Comparison of ENCODE assay signal across 8 mouse cellular contexts in the genomic region with DNA sequence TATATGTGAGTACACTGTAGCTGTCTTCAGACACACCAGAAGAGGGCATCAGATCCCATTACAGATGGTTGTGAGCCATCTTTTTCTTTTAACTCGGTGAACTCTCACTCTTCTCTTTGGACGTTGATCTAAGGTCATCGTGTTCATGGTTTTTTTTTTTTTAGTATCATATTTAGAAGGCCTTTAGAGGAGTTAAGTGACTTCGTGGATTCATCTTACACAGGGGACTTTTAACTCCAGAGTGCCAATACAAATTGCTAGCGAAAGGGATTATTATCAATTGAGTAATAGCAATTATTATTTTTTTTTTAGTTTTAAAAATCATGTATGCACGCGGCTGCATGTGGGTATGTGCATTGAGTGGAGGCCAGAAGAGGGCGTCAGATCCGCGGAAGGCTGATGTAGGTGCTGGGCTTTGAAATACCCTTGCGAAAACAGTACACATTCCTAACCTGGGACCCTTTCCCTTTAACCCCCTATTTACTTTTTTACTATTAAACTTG. TPM values are rescaled to one million over a fixed set of nuclear protein-coding genes. Genes with fewer than 3 reads are reported as not detected.
DNase-seq lines count a peak whose midpoint lies in the region; ATAC-seq and TF ChIP-seq lines count a peak whose summit lies in the region.

No protein-coding gene starts in this region.

- no peak overlapping the region for H3ac ChIP-seq in myocyte (ENCODE audit: control insufficient read depth, insufficient read length)

- H3K9ac ChIP-seq in heart, adult 2 months (ENCODE audit: low read depth, low read length) = no peak overlapping the region
- H3K9ac ChIP-seq in ES-Bruce4 (ENCODE audit: low read depth, poor library complexity, severe bottlenecking) = peak overlapping the region; percentile 80
- peak overlapping the region; percentile 73 for H3K9ac ChIP-seq in embryonic facial prominence, embryonic 14.5 days (ENCODE audit: low read depth, low read length)
- H3K9ac ChIP-seq in hindbrain, embryonic 14.5 days = peak overlapping the region; percentile 75
- peak overlapping the region; percentile 62 for H3K9ac ChIP-seq in liver, embryonic 12.5 days

- no peaks in the 10 kb centered on the region for H3K27me3 ChIP-seq in heart, adult 2 months (ENCODE audit: control insufficient read depth, insufficient read depth, low read length)
- no peaks in the 10 kb centered on the region for H3K27me3 ChIP-seq in ES-Bruce4 (ENCODE audit: control insufficient read depth, insufficient read depth, low read length, poor library complexity, severe bottlenecking)
- no peaks in the 10 kb centered on the region for H3K27me3 ChIP-seq in embryonic facial prominence, embryonic 14.5 days (replicated peaks; ENCODE audit: control insufficient read depth, insufficient read depth, low read length)
- H3K27me3 ChIP-seq in hindbrain, embryonic 14.5 days (ENCODE audit: control insufficient read depth, insufficient read depth, low read length) = no peaks in the 10 kb centered on the region
- no peaks in the 10 kb centered on the region for H3K27me3 ChIP-seq in liver, embryonic 12.5 days (replicated peaks)
- no peaks in the 10 kb centered on the region for H3K27me3 ChIP-seq in myocyte (ENCODE audit: control insufficient read depth, insufficient read depth, insufficient read length)

- peak; percentile 87 for ATAC-seq in embryonic facial prominence, embryonic 14.5 days (ENCODE audit: low read depth)
- peak; percentile 84 for ATAC-seq in hindbrain, embryonic 14.5 days (ENCODE audit: low FRiP score)
- peak; percentile 81 for ATAC-seq in liver, embryonic 12.5 days

- peaks cover 1% of the 10 kb centered on the region; the same call in 1 of the 2 replicates for H3K4me1 ChIP-seq in heart, adult 2 months (ENCODE audit: control insufficient read depth, insufficient read depth, low read length)
- H3K4me1 ChIP-seq in ES-Bruce4 (ENCODE audit: control insufficient read depth, insufficient read depth, low read length) = no peaks in the 10 kb centered on the region
- peaks cover 23% of the 10 kb centered on the region for H3K4me1 ChIP-seq in embryonic facial prominence, embryonic 14.5 days (ENCODE audit: control insufficient read depth, insufficient read depth, low read length)
- H3K4me1 ChIP-seq in hindbrain, embryonic 14.5 days (replicated peaks; ENCODE audit: control insufficient read depth, insufficient read depth, low read length) = peaks cover 9% of the 10 kb centered on the region
- H3K4me1 ChIP-seq in liver, embryonic 12.5 days = peaks cover 21% of the 10 kb centered on the region

- intact Hi-C loops in heart, adult 2 months (cut with DNase I) = loop anchor here (5.0 kb wide), 2 partner anchors 69 to 411 kb away; no protein-coding TSS in a partner anchor

- TF ChIP-seq EP300 in heart, adult 2 months (IDR thresholded peaks at IDR 0.05; ENCODE audit: insufficient read depth, low read depth, low read length) = no peak
- TF ChIP-seq EP300 in ES-Bruce4 (IDR thresholded peaks at IDR 0.05; ENCODE audit: insufficient read depth, low read depth, low read length) = no peak

- TF ChIP-seq POLR2A in heart, adult 2 months (IDR thresholded peaks at IDR 0.05; ENCODE audit: insufficient read depth, low read depth, low read length) = no peak
- TF ChIP-seq POLR2A in ES-Bruce4 (IDR thresholded peaks at IDR 0.05; ENCODE audit: insufficient read depth, low read length) (no peak), myocyte (IDR thresholded peaks at IDR 0.05; ENCODE audit: insufficient read length, low read depth) (no peak)

- under 1% methylated on average over 11 of the region's 11 CpGs for WGBS in heart, adult 2 months
- WGBS in embryonic facial prominence, embryonic 14.5 days = 2% methylated on average over 11 of the region's 11 CpGs
- WGBS in hindbrain, embryonic 14.5 days = 2% methylated on average over 11 of the region's 11 CpGs
- WGBS in liver, embryonic 12.5 days (ENCODE audit: insufficient replicate concordance) = 3% methylated on average over 11 of the region's 11 CpGs

- peak; percentile 66 for TF ChIP-seq CTCF in heart, adult 2 months (IDR thresholded peaks at IDR 0.05)
- TF ChIP-seq CTCF in ES-Bruce4 (IDR thresholded peaks at IDR 0.05; ENCODE audit: low read depth, low read length) = peak; percentile 59

- H3K27ac ChIP-seq in heart, adult 2 months = peak overlapping the region; percentile 70
- peak overlapping the region; percentile 58 for H3K27ac ChIP-seq in ES-Bruce4 (ENCODE audit: insufficient read depth, low read length)
- peak overlapping the region; percentile 94 for H3K27ac ChIP-seq in embryonic facial prominence, embryonic 14.5 days (replicated peaks; ENCODE audit: low read depth, low read length)
- H3K27ac ChIP-seq in hindbrain, embryonic 14.5 days = peak overlapping the region; percentile 88
- H3K27ac ChIP-seq in liver, embryonic 12.5 days = peak overlapping the region; percentile 86

- H3K36me3 ChIP-seq in heart, adult 2 months (ENCODE audit: control insufficient read depth, insufficient read depth, low read length) = no peaks in the 10 kb centered on the region
- H3K36me3 ChIP-seq in ES-Bruce4 (ENCODE audit: control insufficient read depth, insufficient read depth, low read length, poor library complexity, severe bottlenecking) (peaks cover 6% of the 10 kb centered on the region), myocyte (ENCODE audit: control insufficient read depth, insufficient read depth) (peaks cover 6% of the 10 kb centered on the region)
- 0 out of 2 replicates have a peak, but pooled peaks cover 7% of the 10 kb centered on the region for H3K36me3 ChIP-seq in embryonic facial prominence, embryonic 14.5 days (ENCODE audit: control insufficient read depth, insufficient read depth, low read length)
- no peaks in the 10 kb centered on the region for H3K36me3 ChIP-seq in hindbrain, embryonic 14.5 days (replicated peaks; ENCODE audit: control insufficient read depth, insufficient read depth)
- H3K36me3 ChIP-seq in liver, embryonic 12.5 days = peaks cover 12% of the 10 kb centered on the region

- no peaks in the 10 kb centered on the region for H3K9me3 ChIP-seq in ES-Bruce4 (replicated peaks; ENCODE audit: control insufficient read depth, insufficient read depth, low read length, poor library complexity, severe bottlenecking)
- H3K9me3 ChIP-seq in embryonic facial prominence, embryonic 14.5 days (ENCODE audit: control insufficient read depth, low read length) = no peaks in the 10 kb centered on the region
- H3K9me3 ChIP-seq in hindbrain, embryonic 14.5 days (ENCODE audit: control insufficient read depth, low read length) = no peaks in the 10 kb centered on the region
- H3K9me3 ChIP-seq in liver, embryonic 12.5 days (replicated peaks) = no peaks in the 10 kb centered on the region

- H3K4me3 ChIP-seq in heart, adult 2 months = peak overlapping the region; percentile 56
- H3K4me3 ChIP-seq in ES-Bruce4 (ENCODE audit: low read depth, low read length) = peak overlapping the region; percentile 48
- H3K4me3 ChIP-seq in embryonic facial prominence, embryonic 14.5 days (ENCODE audit: low read depth, low read length) = peak overlapping the region; percentile 59
- peak overlapping the region; percentile 52 for H3K4me3 ChIP-seq in hindbrain, embryonic 14.5 days (replicated peaks; ENCODE audit: low read length)
- H3K4me3 ChIP-seq in liver, embryonic 12.5 days = peak overlapping the region; percentile 66
- H3K4me3 ChIP-seq in myocyte = peak overlapping the region; percentile 47

- H3K4me2 ChIP-seq in embryonic facial prominence, embryonic 14.5 days (ENCODE audit: low read depth, low read length) = peak overlapping the region; percentile 57
- peak overlapping the region; percentile 67 for H3K4me2 ChIP-seq in hindbrain, embryonic 14.5 days (replicated peaks)
- H3K4me2 ChIP-seq in liver, embryonic 12.5 days = peak overlapping the region; percentile 76
- H3K4me2 ChIP-seq in myocyte (ENCODE audit: low read depth) = peak overlapping the region; percentile 68

- H3K79me2 ChIP-seq in heart, adult 2 months (replicated peaks; ENCODE audit: control insufficient read depth, insufficient read depth, low read length) = no peaks in the 10 kb centered on the region
- peaks cover 7% of the 10 kb centered on the region for H3K79me2 ChIP-seq in myocyte (ENCODE audit: control insufficient read depth, insufficient read depth)

- peak; percentile 31 to 40 for DNase-seq in heart, adult 2 months
- DNase-seq in heart, adult 9 months (ENCODE audit: low spot score in 2 of 2) = no peak
- no peak for DNase-seq in embryonic facial prominence, embryonic 14.5 days (ENCODE audit: low spot score)
- DNase-seq in hindbrain, embryonic 14.5 days (ENCODE audit: low spot score) = no peak
- no peak for DNase-seq in T-cell, adult 2 months (ENCODE audit: low spot score)

TF ChIP-seq in myocyte, 11 proteins besides CTCF, POLR2A, EP300 and RAD21 (continues in another document):
- no peak for TF ChIP-seq TCF12 (IDR thresholded peaks at IDR 0.05; ENCODE audit: insufficient read depth, poor library complexity, severe bottlenecking)

RNA-seq across cellular contexts. Expression of a gene that starts 0.5 kb away (rescaled TPM):
- 10 to 100 TPM; 14.1 to 16.2 TPM for total RNA-seq in heart, adult 2 months (2021)
- polyA plus RNA-seq in heart, adult 2 months (2012; rRNA removed) = 3.6 and 7.8 TPM in 2 replicates
- polyA plus RNA-seq in ES-Bruce4 (2011; ENCODE audit: insufficient read depth, insufficient read length, low read depth, missing spikeins) (83.6 and 87.5 TPM in 2 replicates), myocyte (2012; fragmentation: generic; extraction: Trizol) (23.5 TPM)
- 31.2 and 39.6 TPM in 2 replicates for polyA plus RNA-seq in embryonic facial prominence, embryonic 14.5 days (2014; fragmentation: Nextera tagmentation; extraction: Ambion mirVana)
- polyA plus RNA-seq in hindbrain, embryonic 14.5 days (2014; fragmentation: Nextera tagmentation; extraction: Ambion mirVana) = 16.7 and 18.7 TPM in 2 replicates
- 25.7 and 27.9 TPM in 2 replicates for polyA plus RNA-seq in liver, embryonic 12.5 days (2016; fragmentation: Nextera tagmentation; extraction: Ambion mirVana)

RNA-seq across cellular contexts. Expression of a gene that starts 22.6 kb away (rescaled TPM):
- total RNA-seq in heart, adult 2 months (2021) = under 1 TPM in 1 of 2 experiments, not detected in 1; 0.16 TPM
- 0.04 and 0.06 TPM in 2 replicates for polyA plus RNA-seq in heart, adult 2 months (2012; rRNA removed)
- polyA plus RNA-seq in ES-Bruce4 (2011; ENCODE audit: insufficient read depth, insufficient read length, low read depth, missing spikeins) (0.67 and 1.3 TPM in 2 replicates), myocyte (2012; fragmentation: generic; extraction: Trizol) (0.41 TPM)
- polyA plus RNA-seq in embryonic facial prominence, embryonic 14.5 days (2014; fragmentation: Nextera tagmentation; extraction: Ambion mirVana) = 4.0 and 4.1 TPM in 2 replicates
- polyA plus RNA-seq in hindbrain, embryonic 14.5 days (2014; fragmentation: Nextera tagmentation; extraction: Ambion mirVana) = 36.8 and 39.8 TPM in 2 replicates
- 0.49 and 0.62 TPM in 2 replicates for polyA plus RNA-seq in liver, embryonic 12.5 days (2016; fragmentation: Nextera tagmentation; extraction: Ambion mirVana)

RNA-seq across cellular contexts. Expression of a gene that starts 22.6 kb away (rescaled TPM):
- total RNA-seq in heart, adult 2 months (2021) = 10 to 100 TPM in 1 of 2 experiments, 1 to 10 TPM in 1; 8.7 to 10.0 TPM
- 10.9 and 13.5 TPM in 2 replicates for polyA plus RNA-seq in heart, adult 2 months (2012; rRNA removed)
- 61.1 and 67.1 TPM in 2 replicates for polyA plus RNA-seq in ES-Bruce4 (2011; ENCODE audit: insufficient read depth, insufficient read length, low read depth, missing spikeins)
- polyA plus RNA-seq in embryonic facial prominence, embryonic 14.5 days (2014; fragmentation: Nextera tagmentation; extraction: Ambion mirVana) = 30.4 and 31.4 TPM in 2 replicates
- polyA plus RNA-seq in hindbrain, embryonic 14.5 days (2014; fragmentation: Nextera tagmentation; extraction: Ambion mirVana) = 6.3 and 7.8 TPM in 2 replicates
- polyA plus RNA-seq in liver, embryonic 12.5 days (2016; fragmentation: Nextera tagmentation; extraction: Ambion mirVana) = 33.7 and 34.4 TPM in 2 replicates
- 13.7 TPM for polyA plus RNA-seq in myocyte (2012; fragmentation: generic; extraction: Trizol)

Comparison
In these comparisons a context has a peak if more than half of its experiments do, and no peak if none do; other contexts are left out.
1. DNase-seq: peak in heart, adult 2 months (2 of 2); none in heart, adult 9 months (0 of 2), embryonic facial prominence, embryonic 14.5 days (single experiment), hindbrain, embryonic 14.5 days (single experiment) and T-cell, adult 2 months (single experiment).
2. Peak in every context shown above with its lines, with median percentiles within 50 percentile points of each other: H3K27ac ChIP-seq, H3K4me3 ChIP-seq, ATAC-seq and H3K4me2 ChIP-seq.